Mouse (Mus musculus) lung, postnatal 14 days (tissue): ENCODE measurements around the gene Eif4e3.

Source experiments
- DNase-seq: peaks from one replicate; pipeline ENCODE4 v3.0.0; 2021

Eif4e3 gene

DNA sequence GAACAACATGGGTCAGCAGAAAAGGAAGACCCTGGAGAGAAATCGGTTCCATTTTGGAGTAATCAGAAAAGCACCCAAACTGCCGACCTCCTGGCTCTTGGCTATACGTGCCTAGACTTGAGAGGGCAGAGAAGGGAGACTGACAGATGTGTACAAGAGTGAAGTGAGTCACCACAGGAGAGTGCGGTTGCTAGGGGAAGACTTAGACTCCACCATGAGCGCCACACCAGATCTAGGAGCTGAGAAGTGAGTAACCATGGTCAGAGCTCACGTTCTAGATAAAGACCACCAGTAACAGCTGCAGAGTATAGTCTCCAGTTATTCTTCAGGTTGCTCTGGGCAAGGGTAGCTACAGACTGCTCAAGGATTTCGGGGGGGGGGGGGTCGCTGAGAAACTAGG is 3.3 kb downstream of the Eif4e3 start:
- no peak for DNase-seq

DNA sequence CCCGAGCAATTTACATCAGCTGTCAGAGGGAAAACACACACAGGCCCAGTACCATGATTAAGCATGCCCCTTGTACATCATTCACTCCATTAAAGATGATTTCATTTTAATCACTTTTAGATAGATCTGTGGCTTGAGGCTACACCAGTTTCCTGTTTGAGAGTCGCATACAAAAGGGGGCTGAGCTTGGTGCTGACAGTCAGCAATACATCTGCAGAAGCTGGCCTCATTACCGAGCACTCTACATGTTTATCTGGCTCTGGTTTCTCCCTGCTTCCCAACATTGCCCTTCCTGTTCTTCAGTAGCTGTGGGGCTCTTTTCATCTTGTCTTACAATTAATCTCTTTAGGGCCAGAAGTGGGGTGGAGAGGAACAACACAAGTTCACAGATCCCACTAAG is 6.1 kb downstream of the Eif4e3 start:
- DNase-seq: no peak

GRCm38 (mm10) chr6:99658586-99658985 is 8.0 kb downstream of the Eif4e3 start:
- no peak for DNase-seq

GRCm38 (mm10) chr6:99656088-99656487 is 10.5 kb downstream of the Eif4e3 start:
- no peak for DNase-seq

DNA sequence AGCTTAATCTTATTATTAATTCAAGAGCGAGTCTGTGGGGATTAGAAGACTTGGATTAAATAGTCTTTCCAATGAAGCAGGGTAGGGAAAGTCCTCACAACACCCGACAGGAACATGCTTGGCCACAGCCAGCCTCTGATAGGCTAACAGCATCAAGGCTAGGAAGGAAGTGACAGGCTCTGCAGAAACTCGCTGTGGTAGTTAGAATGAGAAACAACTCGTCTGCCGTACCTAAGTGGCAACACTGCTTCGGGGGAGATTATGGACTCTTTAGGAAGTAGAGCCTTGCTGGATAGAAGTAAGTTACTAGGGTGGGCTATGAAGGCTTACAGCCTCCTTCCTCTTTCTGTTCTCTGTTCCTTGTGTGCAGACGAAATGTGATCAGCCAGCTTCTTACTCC is 11.1 kb downstream of the Eif4e3 start:
- no peak for DNase-seq

DNA sequence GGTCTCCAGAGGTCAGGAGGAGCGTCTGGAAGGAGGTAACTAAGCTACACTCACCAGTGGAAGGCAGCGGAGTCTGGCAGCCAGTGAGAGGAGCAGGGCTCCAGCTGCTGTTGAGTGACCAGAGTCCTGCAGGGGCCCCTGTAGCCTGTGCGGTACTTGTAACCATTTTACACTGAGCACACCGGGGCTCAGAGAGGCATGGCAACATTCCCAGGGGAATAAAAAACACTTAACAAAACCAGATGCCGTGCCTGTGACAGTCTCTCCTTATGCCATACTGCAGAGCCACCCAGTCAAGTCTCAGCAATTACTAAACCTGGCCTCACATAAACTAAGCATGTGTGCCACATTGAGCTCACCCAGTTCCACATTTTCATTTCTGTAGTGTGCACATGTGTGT is 12.2 kb downstream of the Eif4e3 start:
- DNase-seq: no peak

- DNase-seq: no peak
Measured at GRCm38 (mm10) chr6:99652341-99652740, 14.2 kb downstream of the Eif4e3 start.

GRCm38 (mm10) chr6:99649307-99649706 is 17.3 kb downstream of the Eif4e3 start:
- DNase-seq: no peak

DNA sequence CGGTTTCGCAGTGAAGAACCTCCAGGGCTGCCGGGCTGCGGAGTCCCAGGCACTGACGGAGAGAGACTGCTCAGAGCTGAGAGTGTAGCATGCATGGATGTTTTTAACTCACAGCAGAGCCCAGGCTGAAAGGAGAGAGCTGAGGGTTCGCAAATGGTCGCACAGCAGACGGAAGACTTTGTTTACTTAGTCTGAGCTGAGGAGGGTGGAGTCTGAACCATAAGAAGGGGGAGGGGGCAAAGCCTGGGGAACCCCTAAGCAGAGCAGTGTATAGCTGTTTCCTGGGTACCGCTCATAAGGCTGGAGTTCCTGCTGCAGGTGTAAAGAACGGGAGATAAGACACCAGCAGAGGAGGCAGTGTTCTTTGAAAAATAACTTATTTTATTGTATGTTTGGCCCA is 20.2 kb downstream of the Eif4e3 start:
- no peak for DNase-seq

DNA sequence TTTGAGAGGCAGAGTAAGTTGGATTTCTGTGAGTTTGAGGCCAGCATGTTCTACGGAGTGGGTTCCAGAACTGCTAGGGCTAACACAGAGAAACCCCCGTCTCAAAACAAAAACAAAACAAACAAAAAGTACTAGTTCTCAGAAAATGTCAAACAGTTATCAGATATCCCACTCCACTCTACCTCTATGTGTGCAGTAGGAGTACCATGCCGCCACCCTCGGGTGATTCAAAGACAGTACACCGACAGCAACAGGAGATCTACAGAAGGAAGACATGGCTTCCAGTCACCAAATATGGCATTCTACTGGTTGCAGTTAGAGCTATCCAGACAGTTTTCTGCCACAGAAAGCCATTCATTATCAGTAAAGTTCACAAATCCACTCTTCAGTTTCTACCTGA is 21.7 kb downstream of the Eif4e3 start:
- no peak for DNase-seq

DNA sequence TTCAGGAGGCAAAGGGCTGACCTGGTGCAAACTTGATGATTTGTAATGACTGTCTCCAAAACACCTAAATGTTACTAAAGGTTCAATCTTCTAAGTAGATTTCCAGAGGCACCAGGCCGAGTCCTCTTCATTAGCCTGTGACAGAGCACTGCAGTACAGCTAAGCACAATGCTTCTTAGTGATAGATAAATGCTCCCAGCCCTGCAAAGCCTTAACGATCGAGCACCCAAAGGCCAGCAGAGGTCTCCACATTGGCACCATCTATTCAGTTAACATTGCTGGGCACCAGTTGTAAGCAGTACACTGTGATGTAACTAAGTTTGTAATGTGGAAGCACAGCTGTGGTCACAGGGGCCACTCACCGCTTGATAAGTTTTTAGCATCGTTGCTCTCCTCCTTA is 22.2 kb downstream of the Eif4e3 start:
- DNase-seq: no peak

DNA sequence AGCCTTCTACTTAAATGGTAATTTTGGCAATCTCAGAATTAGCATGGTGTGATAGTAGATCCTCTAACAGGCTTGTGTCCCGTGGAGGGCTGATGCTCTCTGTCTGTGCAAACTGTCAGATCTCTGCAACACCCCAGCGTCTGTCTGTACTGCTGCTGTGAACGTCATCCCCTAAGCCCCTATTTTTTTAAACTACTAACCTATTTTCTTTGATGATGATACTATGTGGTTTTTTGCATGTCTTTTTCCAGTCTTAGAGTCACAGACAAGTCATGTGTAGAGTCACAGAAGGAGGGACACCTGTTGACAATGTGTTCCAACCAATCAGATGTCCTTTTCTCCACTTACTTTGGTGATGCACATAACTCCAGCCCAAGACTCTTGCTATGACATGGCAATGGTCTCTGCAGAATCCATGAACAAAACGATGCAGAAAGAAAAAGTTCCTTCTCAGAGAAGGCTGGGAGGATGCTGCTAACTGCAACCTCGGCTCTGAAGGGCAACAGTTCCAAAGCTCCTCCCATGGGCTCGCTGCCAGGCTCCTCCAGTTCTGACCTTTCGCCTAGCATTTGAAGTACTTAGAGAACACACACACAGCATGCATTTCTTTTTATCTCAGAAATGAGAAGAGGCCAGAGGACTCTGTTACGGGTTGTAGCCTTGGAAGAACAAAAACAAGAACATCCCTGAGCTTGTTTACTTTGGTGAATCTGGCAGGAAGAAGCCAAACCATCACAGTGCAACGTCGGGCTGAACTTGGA is 23.0 kb downstream of the Eif4e3 start:
- peak; percentile 76 for DNase-seq

GRCm38 (mm10) chr6:99637456-99637855 is 29.1 kb downstream of the Eif4e3 start:
- DNase-seq: no peak

DNA sequence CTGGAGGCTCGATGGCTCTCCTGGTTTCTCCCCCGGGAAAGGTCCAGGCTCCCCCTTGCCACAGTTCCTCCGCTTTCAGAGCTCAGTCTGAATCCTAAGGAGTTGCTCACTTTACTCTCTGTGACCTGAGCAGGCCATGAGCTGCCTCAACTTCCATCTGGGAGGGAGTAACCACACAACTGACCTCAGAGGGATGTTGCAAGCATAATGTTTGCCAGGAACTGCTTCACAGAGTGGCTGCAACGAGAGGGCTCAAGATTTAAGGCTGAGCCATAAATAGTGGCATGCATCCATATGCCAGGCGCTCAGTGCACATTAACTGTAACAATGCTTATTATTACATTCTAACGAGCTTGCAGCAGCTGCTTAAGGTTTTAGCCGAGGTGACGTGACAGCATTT is 29.8 kb downstream of the Eif4e3 start:
- DNase-seq: no peak

GRCm38 (mm10) chr6:99636121-99636520 is 30.4 kb downstream of the Eif4e3 start:
- DNase-seq: no peak

DNA sequence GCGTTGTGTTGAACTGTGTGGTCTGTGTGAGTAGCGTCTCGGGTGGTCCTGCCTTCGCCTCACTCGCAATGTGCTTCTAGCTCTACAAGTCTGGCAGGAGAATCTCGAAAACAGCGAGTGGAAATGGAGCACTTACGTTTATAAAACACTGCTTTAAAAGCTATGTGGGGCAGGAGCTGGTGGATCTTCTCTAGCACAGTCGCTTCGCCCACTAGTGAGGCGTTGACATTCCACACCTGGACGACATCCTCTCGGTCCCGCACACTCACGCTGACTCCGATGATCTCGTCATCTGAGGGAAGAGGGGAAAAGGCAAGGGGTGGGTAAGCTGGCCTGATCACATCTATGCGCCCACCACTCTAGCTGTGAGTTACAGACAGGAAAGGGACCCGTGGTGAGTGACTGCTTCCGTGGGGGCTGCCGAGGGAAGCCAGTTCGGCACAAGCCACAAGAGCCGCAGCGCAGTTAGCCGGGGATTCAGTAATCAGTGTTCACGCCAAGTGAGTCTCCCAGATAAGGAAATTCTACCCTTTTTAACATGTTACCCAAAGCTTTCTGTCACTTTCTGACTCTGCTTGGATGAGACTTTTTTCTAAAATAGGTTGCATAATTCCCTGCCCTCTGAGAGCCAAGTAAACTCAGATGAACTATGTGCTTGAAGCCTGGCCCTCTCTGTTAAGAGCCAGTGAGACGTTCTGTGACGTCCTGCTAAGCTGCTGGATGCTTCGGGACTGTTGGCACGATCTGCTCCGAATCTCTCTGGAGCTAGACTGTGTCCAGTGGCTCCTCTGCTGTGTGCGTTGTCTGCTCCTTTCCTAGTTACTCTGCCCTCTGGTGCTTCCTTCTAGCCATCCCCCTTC is 34.2 kb downstream of the Eif4e3 start:
- DNase-seq: peak; percentile 47

- no peak for DNase-seq
Measured at GRCm38 (mm10) chr6:99631637-99632036, 34.9 kb downstream of the Eif4e3 start.

GRCm38 (mm10) chr6:99629726-99630458 is 36.7 kb downstream of the Eif4e3 start:
- no peak for DNase-seq

DNA sequence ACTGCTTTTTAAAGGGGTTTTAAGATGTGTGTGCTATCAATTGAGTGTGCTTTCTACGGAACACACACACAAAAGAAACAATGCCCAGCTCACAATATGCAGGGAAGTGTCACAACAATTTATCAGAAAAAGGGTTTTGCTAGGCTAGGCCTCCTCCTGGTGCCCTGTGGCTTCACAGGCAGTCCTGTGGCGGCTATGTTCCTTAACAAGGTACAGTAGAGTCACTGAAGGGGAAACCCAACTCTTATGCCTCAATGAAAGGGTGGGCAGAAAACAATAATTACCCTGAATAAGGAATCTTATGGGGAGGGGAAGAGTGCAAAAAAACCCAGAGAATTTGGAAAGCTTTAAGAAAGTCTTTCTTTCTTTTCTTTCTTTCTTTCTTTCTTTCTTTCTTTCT is 40.2 kb downstream of the Eif4e3 start:
- no peak for DNase-seq

GRCm38 (mm10) chr6:99625803-99626202 is 40.8 kb downstream of the Eif4e3 start:
- DNase-seq: no peak

- DNase-seq: no peak
Measured at GRCm38 (mm10) chr6:99625306-99625705, 41.3 kb downstream of the Eif4e3 start.

DNA sequence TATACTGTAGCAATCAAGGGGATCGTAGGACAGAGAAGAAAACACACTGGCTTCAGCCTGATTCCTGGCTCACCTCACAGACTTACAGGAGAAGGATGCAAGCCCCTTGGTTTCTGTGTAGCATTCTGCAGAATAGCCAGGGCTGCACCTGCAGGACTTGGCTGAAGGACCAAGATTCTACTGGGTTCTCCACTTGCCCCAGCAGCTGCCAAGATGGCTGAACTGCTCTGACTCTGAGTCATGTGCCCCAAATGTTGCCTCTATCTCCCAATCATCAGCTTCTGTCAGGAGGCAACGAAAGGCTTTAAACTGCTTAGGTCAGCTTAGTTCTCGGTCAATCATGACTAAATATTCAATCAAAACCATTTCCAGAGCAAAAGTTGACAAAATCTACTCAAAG is 42.0 kb downstream of the Eif4e3 start:
- no peak for DNase-seq

- DNase-seq: peak; percentile 25
Measured at GRCm38 (mm10) chr6:99623641-99624040, 42.9 kb downstream of the Eif4e3 start.

GRCm38 (mm10) chr6:99621167-99621566 is 45.4 kb downstream of the Eif4e3 start:
- no peak for DNase-seq
